Mouse (Mus musculus): ENCODE measurements around the gene Rgs9. TPM values are rescaled to one million over a fixed set of nuclear protein-coding genes. Genes with fewer than 3 reads are reported as not detected.
"Not testable (repeated sequence)": the region's sequence is repeated elsewhere in the genome, so short reads cannot be mapped to it uniquely, and the experiment has no call there.

Gene Rgs9
- polyA plus RNA-seq (2014; fragmentation: Nextera tagmentation; extraction: Ambion mirVana) = 7.1 and 16.1 TPM in 2 replicates

DNA sequence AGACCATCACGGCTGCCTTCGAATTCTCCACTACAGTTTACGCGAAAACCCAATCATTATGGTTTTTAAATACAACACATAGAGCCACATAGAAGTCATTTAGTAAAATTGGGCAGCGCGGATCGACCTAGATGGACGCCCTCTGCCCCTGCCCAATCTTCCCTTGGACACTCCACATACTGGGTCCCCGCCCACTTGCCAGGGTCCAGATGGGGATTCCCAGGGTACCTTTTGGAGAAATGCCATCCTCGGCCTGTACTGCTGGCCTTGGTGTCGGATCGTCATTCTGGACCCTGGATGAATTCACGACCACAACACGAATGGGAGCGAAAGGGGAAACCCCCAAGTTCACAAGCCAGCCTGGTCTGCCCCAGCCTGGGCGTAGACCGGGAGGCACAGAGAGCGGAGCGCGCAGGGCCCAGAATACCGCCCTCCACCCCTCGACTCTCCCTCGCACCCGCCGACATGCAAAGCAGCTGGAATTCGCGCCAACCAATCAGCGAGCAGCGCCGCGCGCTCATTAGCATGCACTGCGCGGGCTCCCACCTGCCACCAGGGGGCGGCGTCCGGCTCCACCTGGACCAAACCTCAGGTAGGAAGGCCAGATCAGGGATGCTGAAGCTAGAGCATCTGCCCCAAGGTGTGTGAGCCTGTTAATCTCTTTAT, at the start of gene Rgs9:
Rgs9 (minus strand) TSS at position 420 of the 666 bp plus-strand sequence.
- no peak within 1 kb of the TSS for H3K27ac ChIP-seq (ENCODE audit: low read depth, low read length)

DNA sequence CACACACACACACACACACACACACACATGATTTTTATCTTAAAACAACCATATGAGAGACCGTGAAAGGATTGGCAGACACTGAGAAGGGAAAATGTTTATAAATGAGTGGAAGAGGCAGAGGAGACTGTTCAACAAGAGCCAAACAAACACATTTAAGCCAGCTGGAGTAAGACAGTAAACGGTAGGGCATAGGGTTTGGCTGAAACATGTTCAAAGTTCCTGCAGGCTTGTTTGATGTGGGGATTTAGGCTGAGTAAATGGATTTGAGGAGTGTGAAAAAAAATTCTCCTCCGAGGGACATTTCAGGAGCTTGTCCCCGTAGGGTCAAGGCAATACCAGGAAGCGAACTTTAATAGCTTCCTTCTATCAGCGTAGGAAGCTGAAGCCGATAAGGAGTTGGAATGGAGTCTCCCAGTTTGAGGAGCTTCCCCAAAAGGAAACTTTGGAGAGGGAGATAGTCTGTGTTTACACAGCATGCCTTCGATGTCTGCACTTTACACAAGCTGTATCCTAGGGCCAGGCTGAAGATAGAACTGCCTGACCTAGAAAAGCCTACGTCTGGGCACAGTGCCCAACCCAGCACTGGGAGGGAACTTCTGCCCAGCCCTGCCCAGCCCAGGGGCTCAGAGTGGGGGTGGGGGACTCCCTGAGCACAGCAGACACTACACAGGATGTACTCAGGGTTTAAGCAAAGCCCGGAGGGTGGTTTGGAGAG, 49.5 kb upstream of the Rgs9 start:
- H3K4me3 ChIP-seq (ENCODE audit: low read depth, low read length) = no peak overlapping the region
- no peak overlapping the region for H3K4me2 ChIP-seq (ENCODE audit: low read depth, low read length)
- no peaks in the 10 kb centered on the region for H3K36me3 ChIP-seq (ENCODE audit: control insufficient read depth, insufficient read depth, low read length)
- H3K9me3 ChIP-seq (ENCODE audit: control insufficient read depth, low read length) = no peaks in the 10 kb centered on the region
- no peak overlapping the region for H3K9ac ChIP-seq (replicated peaks; ENCODE audit: low read depth, low read length)
- WGBS = 72% methylated on average over 10 of the region's 10 CpGs
- ATAC-seq (ENCODE audit: low read depth) = peak; percentile 80
- H3K27me3 ChIP-seq (ENCODE audit: control insufficient read depth, insufficient read depth, low read length) = no peaks in the 10 kb centered on the region
- 0 out of 2 replicates have a peak, but pooled peaks cover 2% of the 10 kb centered on the region for H3K4me1 ChIP-seq (ENCODE audit: control insufficient read depth, insufficient read depth, low read length)
- H3K27ac ChIP-seq (ENCODE audit: low read depth, low read length) = no peak overlapping the region

More for the DNA sequence above, at the start of gene Rgs9:
- no peaks in the 10 kb centered on the region for H3K27me3 ChIP-seq (ENCODE audit: control insufficient read depth, insufficient read depth, low read length)
- H3K4me3 ChIP-seq (ENCODE audit: low read depth, low read length) = peak within 1 kb of the TSS; percentile 45
- 3% methylated on average over 37 of the region's 37 CpGs for WGBS
- H3K36me3 ChIP-seq (ENCODE audit: control insufficient read depth, insufficient read depth, low read length) = no peaks in the 10 kb centered on the region
- H3K4me1 ChIP-seq (ENCODE audit: control insufficient read depth, insufficient read depth, low read length) = 0 out of 2 replicates have a peak, but pooled peaks cover 4% of the 10 kb centered on the region
- peak within 1 kb of the TSS; percentile 91 for H3K4me2 ChIP-seq (ENCODE audit: low read depth, low read length)
- ATAC-seq (ENCODE audit: low read depth) = peak; percentile 98
- peak within 1 kb of the TSS; percentile 63 for H3K9ac ChIP-seq (replicated peaks; ENCODE audit: low read depth, low read length)
- no peaks in the 10 kb centered on the region for H3K9me3 ChIP-seq (ENCODE audit: control insufficient read depth, low read length)

DNA sequence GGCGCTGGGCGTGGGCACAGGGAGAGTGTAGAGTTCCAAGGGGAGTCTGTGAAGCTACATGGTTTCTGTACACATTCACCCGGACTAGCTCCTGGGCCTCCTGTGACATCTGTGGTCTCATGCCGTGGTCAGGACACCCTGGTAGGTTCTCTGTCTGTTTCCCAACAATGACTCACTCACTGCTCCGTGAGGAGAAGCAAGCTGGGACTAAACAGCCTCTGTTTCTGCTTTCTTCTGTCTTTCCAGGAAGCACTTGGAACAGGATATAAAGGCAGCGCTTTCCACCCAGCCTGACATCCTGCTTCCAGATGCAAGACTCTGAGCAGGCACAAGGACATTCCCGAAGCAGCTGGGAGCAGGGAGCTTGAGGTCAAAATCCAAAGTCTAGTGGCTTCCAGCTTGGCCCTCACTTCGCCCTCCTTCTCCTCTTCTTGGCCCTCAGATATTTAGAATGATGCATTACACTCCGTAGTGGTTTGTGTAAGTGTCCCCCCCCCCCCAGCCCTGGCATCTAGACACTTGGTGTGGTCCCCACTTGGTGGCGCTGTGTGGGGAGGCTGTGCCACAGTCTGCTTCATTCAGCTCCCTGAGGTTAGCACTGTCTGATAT, 46.2 kb upstream of the Rgs9 start:
- Histone ChIP-seq H3K27ac (ENCODE audit: low read depth, low read length) (no peak overlapping the region), H3K4me1 (ENCODE audit: control insufficient read depth, insufficient read depth, low read length) (0 out of 2 replicates have a peak, but pooled peaks cover 2% of the 10 kb centered on the region), H3K9ac (replicated peaks; ENCODE audit: low read depth, low read length) (no peak overlapping the region; the same call in 1 of the 2 replicates), H3K27me3 (ENCODE audit: control insufficient read depth, insufficient read depth, low read length) (no peaks in the 10 kb centered on the region), H3K9me3 (ENCODE audit: control insufficient read depth, low read length) (no peaks in the 10 kb centered on the region), H3K4me3 (ENCODE audit: low read depth, low read length) (no peak overlapping the region), H3K36me3 (ENCODE audit: control insufficient read depth, insufficient read depth, low read length) (no peaks in the 10 kb centered on the region), H3K4me2 (ENCODE audit: low read depth, low read length) (no peak overlapping the region)
- 37% methylated on average over 10 of the region's 10 CpGs for WGBS
- no peak for ATAC-seq (ENCODE audit: low read depth)

- no peak for ATAC-seq (ENCODE audit: low read depth)
- Histone ChIP-seq H3K27ac (ENCODE audit: low read depth, low read length) (no peak overlapping the region), H3K36me3 (ENCODE audit: control insufficient read depth, insufficient read depth, low read length) (no peaks in the 10 kb centered on the region), H3K4me3 (ENCODE audit: low read depth, low read length) (no peak overlapping the region), H3K4me2 (ENCODE audit: low read depth, low read length) (no peak overlapping the region), H3K27me3 (ENCODE audit: control insufficient read depth, insufficient read depth, low read length) (no peaks in the 10 kb centered on the region), H3K9me3 (ENCODE audit: control insufficient read depth, low read length) (no peaks in the 10 kb centered on the region), H3K9ac (replicated peaks; ENCODE audit: low read depth, low read length) (no peak overlapping the region), H3K4me1 (ENCODE audit: control insufficient read depth, insufficient read depth, low read length) (0 out of 2 replicates have a peak, but pooled peaks cover 2% of the 10 kb centered on the region)
- 30% methylated on average over 7 of the region's 7 CpGs for WGBS
Observed at GRCm38 (mm10) chr11:109343558-109343957, 45.6 kb upstream of the Rgs9 start.

- not testable (repeated sequence) for H3K4me1 ChIP-seq (ENCODE audit: control insufficient read depth, insufficient read depth, low read length); H3K4me3 ChIP-seq (ENCODE audit: low read depth, low read length); ATAC-seq (ENCODE audit: low read depth); H3K9ac ChIP-seq (replicated peaks; ENCODE audit: low read depth, low read length); H3K9me3 ChIP-seq (ENCODE audit: control insufficient read depth, low read length); H3K27me3 ChIP-seq (ENCODE audit: control insufficient read depth, insufficient read depth, low read length); H3K4me2 ChIP-seq (ENCODE audit: low read depth, low read length); H3K36me3 ChIP-seq (ENCODE audit: control insufficient read depth, insufficient read depth, low read length); H3K27ac ChIP-seq (ENCODE audit: low read depth, low read length)
- 90% methylated on average over 4 of the region's 4 CpGs for WGBS
Observed at GRCm38 (mm10) chr11:109342666-109343065, 44.7 kb upstream of the Rgs9 start.

DNA sequence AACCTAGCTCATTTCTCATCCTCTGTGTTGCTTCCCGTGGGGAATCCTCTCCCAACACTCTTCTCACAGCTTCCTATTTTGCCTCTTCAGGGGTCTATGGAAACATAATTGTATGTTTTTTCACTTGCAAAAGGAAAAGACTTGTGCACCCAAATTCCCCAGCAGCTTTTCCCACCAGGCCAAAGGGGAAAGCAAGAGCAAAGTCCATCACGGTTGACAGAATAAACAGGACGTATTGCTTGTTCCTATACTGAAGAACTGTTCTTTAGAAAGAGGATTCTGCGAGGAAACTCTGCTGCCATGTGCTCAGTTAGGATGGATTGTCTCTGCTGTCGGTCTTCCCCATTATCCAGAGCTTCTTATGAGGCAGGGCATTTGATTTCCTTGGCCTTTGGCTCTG, 42.6 kb upstream of the Rgs9 start:
- no peak overlapping the region for H3K4me3 ChIP-seq (ENCODE audit: low read depth, low read length)
- ATAC-seq (ENCODE audit: low read depth) = no peak
- 76% methylated on average over 5 of the region's 5 CpGs for WGBS
- no peaks in the 10 kb centered on the region for H3K27me3 ChIP-seq (ENCODE audit: control insufficient read depth, insufficient read depth, low read length)
- H3K9ac ChIP-seq (replicated peaks; ENCODE audit: low read depth, low read length) = no peak overlapping the region
- H3K9me3 ChIP-seq (ENCODE audit: control insufficient read depth, low read length) = no peaks in the 10 kb centered on the region
- H3K27ac ChIP-seq (ENCODE audit: low read depth, low read length) = no peak overlapping the region
- no peaks in the 10 kb centered on the region for H3K36me3 ChIP-seq (ENCODE audit: control insufficient read depth, insufficient read depth, low read length)
- H3K4me1 ChIP-seq (ENCODE audit: control insufficient read depth, insufficient read depth, low read length) = no peaks in the 10 kb centered on the region
- no peak overlapping the region for H3K4me2 ChIP-seq (ENCODE audit: low read depth, low read length)

GRCm38 (mm10) chr11:109339155-109339938, 41.4 kb upstream of the Rgs9 start:
- H3K27ac ChIP-seq (ENCODE audit: low read depth, low read length) = no peak overlapping the region
- no peaks in the 10 kb centered on the region for H3K9me3 ChIP-seq (ENCODE audit: control insufficient read depth, low read length)
- ATAC-seq (ENCODE audit: low read depth) = no peak
- no peak overlapping the region for H3K4me3 ChIP-seq (ENCODE audit: low read depth, low read length)
- 93% methylated on average over 8 of the region's 8 CpGs for WGBS
- H3K4me1 ChIP-seq (ENCODE audit: control insufficient read depth, insufficient read depth, low read length) = no peaks in the 10 kb centered on the region
- H3K27me3 ChIP-seq (ENCODE audit: control insufficient read depth, insufficient read depth, low read length) = no peaks in the 10 kb centered on the region
- no peak overlapping the region for H3K4me2 ChIP-seq (ENCODE audit: low read depth, low read length)
- H3K36me3 ChIP-seq (ENCODE audit: control insufficient read depth, insufficient read depth, low read length) = no peaks in the 10 kb centered on the region
- no peak overlapping the region for H3K9ac ChIP-seq (replicated peaks; ENCODE audit: low read depth, low read length)

GRCm38 (mm10) chr11:109335890-109336289, 38.0 kb upstream of the Rgs9 start:
- Histone ChIP-seq H3K27ac (ENCODE audit: low read depth, low read length) (no peak overlapping the region), H3K9me3 (ENCODE audit: control insufficient read depth, low read length) (no peaks in the 10 kb centered on the region), H3K36me3 (ENCODE audit: control insufficient read depth, insufficient read depth, low read length) (no peaks in the 10 kb centered on the region), H3K4me2 (ENCODE audit: low read depth, low read length) (no peak overlapping the region), H3K4me3 (ENCODE audit: low read depth, low read length) (no peak overlapping the region), H3K9ac (replicated peaks; ENCODE audit: low read depth, low read length) (no peak overlapping the region), H3K4me1 (ENCODE audit: control insufficient read depth, insufficient read depth, low read length) (no peaks in the 10 kb centered on the region), H3K27me3 (ENCODE audit: control insufficient read depth, insufficient read depth, low read length) (no peaks in the 10 kb centered on the region)
- 65% methylated on average over 6 of the region's 6 CpGs for WGBS
- ATAC-seq (ENCODE audit: low read depth) = no peak
